ENCODE assay signal across 17 mouse cellular contexts in the genomic region with DNA sequence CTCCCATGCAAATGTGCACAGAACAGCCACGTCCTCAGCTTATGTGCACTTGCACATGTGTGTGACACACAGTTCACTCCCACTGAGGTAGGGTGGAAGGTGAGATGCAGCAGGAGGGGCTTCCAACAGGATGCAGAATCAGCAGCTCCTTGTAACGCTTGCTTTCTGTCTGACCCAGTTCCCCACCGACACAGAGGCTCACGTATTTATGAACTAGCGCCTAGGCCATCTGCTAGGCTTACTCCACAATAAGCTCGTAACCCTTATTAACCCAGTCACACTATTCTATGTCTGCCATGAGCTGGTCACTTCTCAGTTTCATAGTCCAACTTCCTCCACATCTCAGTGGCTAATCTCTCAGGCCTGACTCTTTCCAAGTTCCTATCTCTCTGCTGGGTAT. TPM values are rescaled to one million over a fixed set of nuclear protein-coding genes. Genes with fewer than 3 reads are reported as not detected.
"Had no signal": no experiment of that assay in that cellular context is flagged by ENCODE, and none has a peak within 500 bp of the region (broad histone marks: within the 10 kb centered on the region; RNA-seq: fewer than 3 reads in every experiment).

No protein-coding gene starts in this region.

- DNase-seq: layer of hippocampus, postnatal 36 days; liver, embryonic 13.5 days; lung, adult 2 months; lung, postnatal 14 days; lung, postnatal 4 days; thymus, postnatal 25 days had no signal

- H3K4me2 ChIP-seq: limb, embryonic 12.5 days; limb, embryonic 15.5 days; liver, embryonic 13.5 days; midbrain, embryonic 12.5 days; midbrain, embryonic 15.5 days; neural tube, embryonic 12.5 days; neural tube, embryonic 15.5 days had no signal

- ATAC-seq: intestine, postnatal 0 days; midbrain, embryonic 15.5 days had no signal

- H3K9me3 ChIP-seq: limb, embryonic 15.5 days; liver, embryonic 13.5 days; midbrain, embryonic 12.5 days; midbrain, embryonic 15.5 days; neural tube, embryonic 15.5 days had no signal

- H3K9ac ChIP-seq: limb, embryonic 12.5 days; limb, embryonic 15.5 days; liver, embryonic 13.5 days; midbrain, embryonic 12.5 days; midbrain, embryonic 15.5 days; neural tube, embryonic 12.5 days; neural tube, embryonic 15.5 days had no signal

- H3K4me1 ChIP-seq: limb, embryonic 12.5 days; limb, embryonic 15.5 days; liver, embryonic 13.5 days; midbrain, embryonic 12.5 days; midbrain, embryonic 15.5 days; neural tube, embryonic 12.5 days; neural tube, embryonic 15.5 days had no signal

- H3K27ac ChIP-seq: kidney, postnatal 0 days; left cerebral cortex, adult 2 months; limb, embryonic 12.5 days; limb, embryonic 15.5 days; liver, embryonic 13.5 days; midbrain, embryonic 12.5 days; midbrain, embryonic 15.5 days; neural tube, embryonic 12.5 days; neural tube, embryonic 15.5 days; stomach, postnatal 0 days had no signal

- H3K27me3 ChIP-seq: limb, embryonic 12.5 days; limb, embryonic 15.5 days; liver, embryonic 13.5 days; midbrain, embryonic 12.5 days; midbrain, embryonic 15.5 days; neural tube, embryonic 12.5 days; neural tube, embryonic 15.5 days had no signal

- H3K4me3 ChIP-seq: left cerebral cortex, adult 2 months; limb, embryonic 12.5 days; limb, embryonic 15.5 days; liver, embryonic 13.5 days; midbrain, embryonic 12.5 days; midbrain, embryonic 15.5 days; neural tube, embryonic 12.5 days; neural tube, embryonic 15.5 days had no signal

RNA-seq across cellular contexts. Expression of gene Kcp, which starts 32.5 kb away (rescaled TPM):
- total RNA-seq: megakaryocyte, adult 5-6 weeks had no signal
